Mouse (Mus musculus) embryonic fibroblast, embryonic 13.5 days (primary cell): ENCODE results near the gene Myef2.

Experiments used
- CTCF ChIP-seq: IDR thresholded peaks from 2 replicates; pipeline ENCODE4 v1.5.1; 2011; ENCODE audit warnings: mild to moderate bottlenecking, control low read depth, low read length, moderate library complexity, borderline replicate concordance; ENCODE audit not compliant: insufficient read depth
- POLR2A ChIP-seq: IDR thresholded peaks from 2 replicates; pipeline ENCODE4 v1.6.1; 2011; ENCODE audit warnings: low read depth, mild to moderate bottlenecking, control low read depth, low read length, moderate library complexity

- TF ChIP-seq CTCF (no peak), POLR2A (no peak)
Observed at GRCm38 (mm10) chr2:125067894-125068293, 55.6 kb downstream of the Myef2 start, which contains the start of gene Slc24a5.
